Mouse (Mus musculus) adrenal gland, postnatal 10 days (tissue): ENCODE data around the gene Galnt17. TPM values are rescaled to one million over a fixed set of nuclear protein-coding genes. Genes with fewer than 3 reads are reported as not detected.
A peak's percentile ranks its signal among the peaks of the same experiment; 100 is the strongest.

ENCODE experiments used
- DNase-seq: peaks from one replicate; pipeline ENCODE4 v3.0.0; 2021; ENCODE audit warnings: mixed read lengths
- total RNA-seq, 2 experiments: library from RNA; stranded (reverse); gene quantifications; 2 replicates each; pipeline ENCODE4 v1.2.3; 2021

Gene Galnt17
- total RNA-seq, 2 experiments from 2014 or later, result 4.9 to 7.9 TPM

DNA sequence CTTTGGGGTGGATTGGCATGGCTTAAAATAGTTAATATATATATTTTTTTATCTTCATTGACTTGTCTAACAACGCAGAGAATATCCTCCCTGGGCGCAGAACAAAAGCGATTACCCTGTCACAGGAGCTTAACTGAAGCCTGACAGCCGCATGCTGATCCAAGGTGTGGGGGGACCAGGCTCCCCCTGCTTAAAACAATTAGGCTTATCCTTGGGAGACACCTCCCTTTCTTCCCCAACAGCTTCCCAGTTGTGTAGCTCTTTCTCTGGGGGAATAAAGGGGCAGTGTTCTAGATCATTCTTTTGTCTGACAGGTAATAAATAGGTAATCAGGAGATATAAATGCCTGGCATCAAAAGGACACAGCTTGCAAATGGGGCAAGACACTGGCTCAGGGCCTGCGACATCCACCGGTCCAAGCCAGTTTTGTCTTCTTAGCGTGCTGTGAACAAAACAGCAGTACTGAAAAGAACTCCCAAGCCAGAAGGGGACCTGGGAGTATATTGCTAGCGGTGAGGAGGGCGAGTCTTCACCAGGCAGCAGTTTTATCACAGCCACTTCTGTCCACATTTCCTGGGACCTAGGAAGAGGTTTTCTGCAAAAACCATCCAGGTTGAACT, 288.8 kb downstream of the Galnt17 start:
- no peak for DNase-seq

DNA sequence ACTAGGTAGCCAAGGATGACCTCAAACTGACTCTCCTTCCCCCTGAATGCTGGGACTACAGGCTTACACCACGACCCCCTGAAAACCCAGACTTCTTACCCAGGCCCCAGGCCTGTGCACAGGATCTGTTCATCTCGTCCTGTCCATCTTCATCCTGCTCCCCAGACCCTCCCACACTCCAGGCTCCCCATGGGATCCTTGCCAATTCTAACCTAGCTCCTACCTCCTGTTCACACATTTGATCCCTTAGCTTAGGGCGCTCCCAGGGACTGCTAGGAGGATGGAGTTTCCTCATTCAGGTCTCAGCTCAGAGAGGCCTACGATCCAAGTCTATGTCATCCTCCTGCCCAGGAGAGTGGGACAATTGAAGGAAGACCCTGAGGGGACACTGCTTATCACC, 292.2 kb downstream of the Galnt17 start:
- no peak for DNase-seq

DNA sequence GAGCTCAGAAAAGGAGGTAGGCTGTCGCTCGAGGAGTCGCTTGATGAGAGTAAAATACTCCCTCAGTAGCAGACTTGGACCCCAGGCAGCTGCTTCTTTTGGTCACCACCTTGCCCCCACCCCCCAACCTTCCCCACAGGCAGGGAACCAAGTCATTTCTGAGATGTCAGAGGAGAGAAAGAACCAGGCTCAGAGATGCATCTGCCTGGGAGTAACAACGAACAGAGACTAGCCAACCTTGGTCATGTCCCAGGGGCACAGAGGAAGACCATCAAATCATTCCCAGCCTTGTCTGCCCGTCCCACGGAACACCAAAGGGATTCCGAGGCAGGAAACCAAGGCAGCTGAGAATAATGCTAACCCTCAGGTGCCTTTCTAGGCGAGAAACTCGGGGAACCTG, 293.0 kb downstream of the Galnt17 start:
- no peak for DNase-seq

DNA sequence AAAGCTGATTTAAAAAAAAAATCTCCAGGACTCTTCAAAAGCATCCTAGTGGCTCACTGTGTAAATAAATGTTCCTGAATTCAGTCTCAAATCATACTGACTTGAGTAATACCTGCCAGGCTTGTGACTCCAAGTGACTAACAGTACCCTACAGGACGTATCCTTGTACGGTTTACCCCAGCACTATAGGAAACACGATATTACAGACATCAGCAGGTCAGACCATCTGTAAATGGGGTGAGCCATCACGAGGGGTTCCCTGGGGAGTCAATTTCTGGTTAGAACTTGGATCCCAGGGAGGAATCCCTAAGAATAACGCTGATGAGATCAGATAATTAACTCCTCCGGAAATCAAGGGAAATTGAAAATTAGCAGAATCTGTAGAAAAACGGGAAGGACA, 294.5 kb downstream of the Galnt17 start:
- no peak for DNase-seq

DNA sequence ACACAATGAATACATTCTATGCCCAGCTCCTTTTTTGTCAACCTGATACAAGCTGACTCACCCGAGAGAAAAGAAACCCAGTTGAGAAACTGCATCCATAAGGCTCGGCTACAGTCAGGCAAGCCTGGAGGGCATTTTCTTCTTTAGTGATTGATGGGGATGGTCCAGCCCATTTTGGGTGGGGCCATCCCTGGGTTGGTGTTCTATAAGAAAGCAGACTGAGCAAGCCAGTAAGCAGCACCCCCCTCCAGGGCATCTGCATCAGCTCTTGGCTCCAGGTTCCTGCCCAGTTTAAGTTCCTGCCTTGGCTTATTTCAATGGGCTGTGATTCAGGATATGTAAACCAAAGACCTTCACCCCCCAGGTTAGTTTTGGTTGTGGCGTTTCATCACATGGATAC, 295.2 kb downstream of the Galnt17 start:
- no peak for DNase-seq

DNA sequence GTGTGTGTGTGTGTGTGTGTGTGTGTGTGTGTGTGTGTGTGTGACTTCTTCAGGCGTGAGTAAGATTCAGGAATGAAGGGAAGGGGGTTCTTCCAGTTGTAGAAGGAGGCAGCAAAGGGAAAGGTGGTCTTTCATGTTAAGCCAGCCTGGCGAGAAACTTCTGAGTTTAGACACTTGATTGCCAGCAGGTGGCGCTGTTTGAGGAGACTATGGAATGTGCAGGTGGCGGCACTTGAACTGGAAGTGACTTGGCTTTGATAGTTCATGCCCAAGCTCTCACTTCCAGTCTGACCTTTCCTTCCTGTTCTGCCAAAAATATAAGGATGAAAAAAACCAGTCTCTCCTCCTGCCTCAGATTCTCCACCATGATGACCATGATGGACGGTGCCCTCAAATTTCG, 298.8 kb downstream of the Galnt17 start:
- DNase-seq, result peak; percentile 41

DNA sequence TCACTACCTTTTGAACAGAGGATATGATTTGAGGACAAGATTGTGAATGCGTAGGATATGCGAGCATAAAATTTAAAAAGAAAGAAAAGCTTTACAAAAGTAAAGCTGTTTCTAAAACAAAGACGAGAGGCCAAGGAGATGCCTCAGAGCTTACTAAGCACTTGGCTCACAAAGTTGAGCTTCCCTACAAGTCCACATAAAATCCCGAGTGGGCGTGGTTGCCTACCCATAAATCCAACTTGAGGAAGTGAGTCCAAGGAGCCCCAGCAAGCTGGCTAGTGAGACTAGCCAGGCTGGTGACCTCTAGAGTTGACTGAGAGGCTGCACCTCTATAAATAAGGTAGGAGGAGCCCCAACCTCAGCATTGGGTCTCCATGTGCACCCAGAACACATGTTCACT, 299.8 kb downstream of the Galnt17 start:
- no peak for DNase-seq

DNA sequence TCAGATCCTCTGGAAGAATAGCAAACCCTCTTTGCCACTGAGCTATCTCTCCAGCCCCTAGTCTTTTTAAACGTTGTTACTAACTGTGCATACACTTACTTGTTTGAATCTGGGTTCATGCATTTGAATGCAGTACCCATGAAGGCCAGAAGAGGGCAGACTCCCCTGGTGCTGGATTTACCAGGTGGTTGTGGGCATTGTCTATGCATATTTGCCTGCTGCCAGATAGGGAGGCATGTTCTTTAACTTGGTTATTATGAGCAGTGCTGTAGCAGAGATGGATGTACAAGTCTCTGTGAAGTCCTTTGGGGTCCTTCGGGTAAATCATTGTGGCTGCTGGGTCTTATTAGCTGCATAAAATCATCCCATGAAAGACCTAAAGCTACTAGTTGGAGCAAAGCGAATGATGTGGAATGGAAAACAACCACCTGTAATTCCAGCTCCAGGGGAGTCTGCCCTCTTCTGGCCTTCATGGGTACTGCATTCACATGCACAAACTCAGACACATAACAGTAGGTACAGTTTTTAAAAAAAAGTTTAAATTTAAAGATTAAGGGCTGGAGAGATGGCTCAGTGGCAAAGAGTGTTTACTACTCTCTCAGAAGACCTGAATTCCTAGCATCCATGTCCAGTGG, 300.3 kb downstream of the Galnt17 start:
- peak; percentile 69 for DNase-seq

DNA sequence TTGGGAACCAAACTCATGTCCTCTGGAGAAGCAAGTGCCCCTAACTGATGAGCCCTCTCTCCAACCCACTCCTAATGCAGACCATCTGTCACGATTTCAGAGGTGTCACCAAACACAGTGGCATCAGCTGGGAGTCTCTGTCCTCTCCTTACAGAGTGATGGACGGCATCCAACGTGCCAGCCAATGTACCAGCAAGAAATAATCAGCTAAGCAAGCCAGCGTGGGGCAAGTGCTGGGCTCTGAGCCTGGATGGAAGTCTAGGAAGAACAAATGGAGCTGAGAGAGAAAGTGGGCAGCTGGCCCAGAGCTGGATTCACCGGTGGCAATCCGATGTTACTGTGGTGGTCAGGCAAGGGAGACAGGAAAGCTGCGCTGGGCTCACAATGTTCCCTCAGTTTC, 301.1 kb downstream of the Galnt17 start:
- no peak for DNase-seq

DNA sequence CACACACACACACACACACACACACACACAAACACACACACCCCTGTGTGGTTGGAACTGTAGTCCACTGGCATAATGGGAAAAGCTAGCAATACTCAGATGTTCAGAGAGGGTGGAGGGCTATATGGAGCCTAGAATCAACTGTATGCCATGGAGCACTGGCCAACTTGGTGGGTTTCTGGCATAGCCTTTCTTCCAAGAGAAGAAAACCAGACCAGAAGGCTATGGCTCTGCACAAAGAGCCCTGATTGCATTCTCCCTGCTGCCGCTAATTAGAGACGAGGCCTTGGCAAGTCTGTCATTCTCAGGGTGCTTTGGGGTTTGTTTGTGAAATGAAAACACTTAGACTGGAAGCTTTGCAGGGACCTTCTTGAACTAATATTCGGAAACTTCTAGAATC, 301.8 kb downstream of the Galnt17 start:
- no peak for DNase-seq

DNA sequence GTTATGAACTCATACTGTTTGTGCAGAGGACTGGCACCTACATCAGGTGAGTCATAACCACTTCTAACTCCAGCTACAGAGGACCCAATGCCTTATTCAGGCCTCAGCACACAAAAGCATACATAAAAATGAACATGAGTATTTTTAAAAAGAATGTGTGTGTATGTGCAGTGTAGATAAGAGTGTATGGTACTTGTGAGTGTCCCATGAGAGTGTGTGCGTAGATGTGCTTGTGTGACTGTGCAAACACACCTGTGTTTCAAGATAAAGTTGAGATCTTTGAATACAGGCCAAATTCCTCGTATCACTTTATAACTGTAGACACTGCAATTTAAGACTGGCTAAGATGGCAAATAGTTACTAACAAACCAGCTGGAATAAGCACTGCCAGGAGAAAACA, 307.7 kb downstream of the Galnt17 start:
- DNase-seq, result no peak

DNA sequence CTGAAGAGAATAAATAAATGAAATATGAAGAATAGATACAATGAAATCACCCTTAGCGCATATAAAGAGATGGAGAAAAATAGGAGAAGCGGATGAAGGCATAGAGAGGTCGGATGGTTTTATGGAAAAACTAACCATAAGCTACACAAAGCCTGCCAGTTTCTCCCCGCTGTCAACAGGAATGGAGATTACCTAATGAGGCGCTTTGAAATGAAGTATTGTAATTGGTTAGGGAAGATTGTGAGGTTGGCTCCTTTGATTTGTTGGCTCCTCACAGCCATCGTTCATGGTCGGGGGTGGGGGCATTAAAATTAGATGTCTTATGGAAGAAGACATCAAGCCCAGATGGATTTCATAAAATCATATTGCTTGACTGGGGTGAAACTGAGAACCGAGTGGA, 329.0 kb downstream of the Galnt17 start:
- no peak for DNase-seq

DNA sequence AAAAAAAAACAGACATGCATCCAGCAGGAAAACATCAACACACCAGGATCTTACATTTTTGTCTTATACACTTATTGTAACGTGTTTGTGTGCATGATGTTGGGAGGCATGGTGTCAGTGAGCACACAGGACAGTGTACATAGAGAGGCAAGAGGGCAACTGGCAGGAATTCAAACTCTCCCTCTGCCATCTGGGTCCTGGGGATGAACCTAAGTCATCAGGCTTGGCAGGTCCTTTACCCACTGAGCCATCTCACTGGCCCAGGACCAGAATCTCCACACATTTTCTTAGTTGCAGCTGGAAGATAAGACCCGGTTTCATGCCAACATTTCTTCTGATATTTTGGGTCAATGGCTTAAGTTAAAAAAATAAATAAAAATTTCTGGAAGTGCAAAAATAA, 329.4 kb downstream of the Galnt17 start:
- DNase-seq, result peak; percentile 1

DNA sequence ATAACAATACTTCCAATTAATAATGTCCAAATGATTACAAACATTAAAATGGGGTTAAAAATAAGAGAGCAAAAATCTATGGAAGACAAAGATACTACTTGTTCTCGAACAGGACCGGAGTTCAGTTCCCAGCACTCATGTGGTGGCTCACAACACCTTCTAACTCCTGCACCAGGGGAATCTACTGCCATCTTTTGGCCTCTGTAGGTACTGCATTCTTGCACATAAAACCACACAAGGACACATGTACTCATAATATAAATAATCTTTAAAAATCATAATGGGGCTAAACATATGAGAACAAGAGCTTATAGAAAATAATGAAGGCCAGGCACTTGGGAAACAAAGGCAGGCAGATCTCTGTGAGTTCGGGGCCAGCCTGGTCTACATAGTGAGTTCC, 330.3 kb downstream of the Galnt17 start:
- DNase-seq, result no peak

DNA sequence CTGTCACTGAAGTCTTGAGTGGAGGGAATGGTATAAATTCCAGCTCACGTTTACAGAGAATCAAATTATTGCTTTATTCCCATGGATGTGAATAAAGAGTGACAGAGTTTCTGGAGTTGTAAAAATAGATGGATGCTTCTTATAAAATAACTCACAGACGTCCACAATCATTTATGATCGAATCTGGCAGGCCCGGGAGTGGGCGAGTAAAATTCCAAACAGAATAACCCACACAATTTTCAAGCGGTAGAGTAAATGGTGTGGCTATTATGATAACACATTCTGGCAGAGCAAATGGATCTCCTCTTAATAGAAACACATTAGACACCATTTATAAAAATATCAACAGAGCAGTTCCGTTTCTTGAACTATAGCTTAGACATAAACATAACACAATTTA, 355.9 kb downstream of the Galnt17 start:
- DNase-seq, result no peak

DNA sequence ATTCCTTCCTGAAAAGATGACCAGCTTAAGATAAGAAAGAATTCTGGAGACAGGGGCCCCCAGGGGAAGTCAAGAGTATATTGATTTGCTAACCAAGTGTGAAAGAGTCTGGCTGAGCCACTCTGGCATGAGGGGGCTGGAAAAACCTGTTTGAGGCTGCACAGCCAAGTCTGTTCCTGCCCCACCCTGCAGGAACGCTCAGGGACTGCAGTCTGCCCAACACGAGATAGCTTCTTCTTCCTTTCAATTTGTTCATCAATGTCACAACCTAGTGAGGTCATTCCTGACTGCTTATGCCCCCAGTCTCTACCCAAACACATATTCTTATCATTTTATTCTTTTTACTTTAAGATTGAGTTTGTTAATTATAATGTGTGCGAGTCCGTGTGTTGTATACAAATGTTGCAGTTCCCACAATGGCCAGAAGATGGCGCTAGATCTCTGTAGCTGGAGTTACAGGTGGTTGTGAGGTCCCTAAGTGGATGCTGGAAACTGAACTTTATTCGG, 357.4 kb downstream of the Galnt17 start:
- DNase-seq, result no peak

DNA sequence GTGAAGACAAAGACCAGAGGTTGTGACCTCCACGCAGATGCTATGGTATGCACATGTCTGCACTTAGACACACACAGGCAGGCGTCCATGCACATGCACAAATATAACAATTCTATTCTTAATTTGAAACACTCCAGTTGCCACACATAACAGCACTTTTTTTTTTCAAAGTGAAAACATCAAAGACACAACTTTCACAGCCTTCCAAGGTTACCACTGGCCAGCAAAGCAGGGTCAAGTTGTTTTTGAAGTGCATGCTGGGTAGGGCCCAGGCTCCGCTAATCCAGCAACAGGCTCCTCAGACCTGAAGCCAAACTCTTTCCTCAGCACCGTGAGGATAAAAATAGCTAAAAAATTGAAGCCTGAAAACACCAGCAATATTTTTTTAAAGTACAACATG, 357.9 kb downstream of the Galnt17 start:
- DNase-seq, result peak; percentile 34

DNA sequence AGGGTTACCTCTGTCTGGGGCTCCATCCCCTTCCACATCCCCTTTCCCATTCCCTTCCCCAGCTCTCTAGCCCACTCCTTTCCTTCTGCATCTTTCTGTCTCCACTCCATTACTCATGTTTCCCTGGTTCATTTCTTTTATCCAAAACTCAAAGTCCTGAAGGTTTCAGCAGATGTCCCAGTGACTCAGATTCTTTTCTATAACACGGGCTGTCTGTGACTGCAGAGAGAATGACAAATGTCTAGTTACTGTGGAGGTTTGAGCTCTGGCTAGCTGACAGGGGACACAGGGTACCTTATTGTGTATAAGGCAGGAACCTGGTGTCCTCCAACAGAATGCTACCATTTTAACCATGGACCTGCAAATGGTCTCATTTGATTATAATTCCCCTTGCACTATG, 358.6 kb downstream of the Galnt17 start:
- no peak for DNase-seq

DNA sequence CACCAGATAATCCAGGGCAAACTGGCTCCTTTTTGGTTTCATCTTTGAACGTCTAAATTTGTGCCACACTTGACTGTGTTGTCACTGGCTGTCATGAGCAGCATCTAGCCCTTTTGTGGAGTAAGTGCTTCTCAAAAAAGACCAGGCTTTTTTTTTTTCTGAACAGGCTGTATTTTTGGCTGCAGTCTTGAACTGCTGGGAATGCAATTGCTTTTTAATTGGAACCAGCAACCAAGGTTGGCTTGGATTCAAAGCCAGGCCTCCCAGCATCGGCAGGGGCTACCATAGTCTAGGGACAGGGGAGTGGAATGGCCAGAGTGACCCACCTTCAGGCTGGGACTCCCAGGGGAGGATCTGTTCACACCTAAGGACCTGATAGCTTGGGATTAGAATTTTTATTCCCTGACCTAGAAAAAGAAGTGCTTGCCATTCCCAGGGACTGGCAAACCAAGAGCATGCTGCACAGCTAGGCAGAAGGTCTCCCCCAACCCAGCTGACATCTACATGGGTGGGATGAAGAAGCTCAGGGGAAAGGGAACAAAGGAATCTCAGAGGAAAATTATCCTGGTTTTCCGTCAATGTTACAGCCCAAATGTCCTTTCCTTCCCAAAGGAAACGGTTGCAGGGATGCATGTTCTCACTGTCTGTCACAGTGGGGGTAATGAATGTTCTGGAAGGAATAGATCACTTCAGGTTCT, 369.2 kb downstream of the Galnt17 start:
- peak; percentile 14 for DNase-seq

DNA sequence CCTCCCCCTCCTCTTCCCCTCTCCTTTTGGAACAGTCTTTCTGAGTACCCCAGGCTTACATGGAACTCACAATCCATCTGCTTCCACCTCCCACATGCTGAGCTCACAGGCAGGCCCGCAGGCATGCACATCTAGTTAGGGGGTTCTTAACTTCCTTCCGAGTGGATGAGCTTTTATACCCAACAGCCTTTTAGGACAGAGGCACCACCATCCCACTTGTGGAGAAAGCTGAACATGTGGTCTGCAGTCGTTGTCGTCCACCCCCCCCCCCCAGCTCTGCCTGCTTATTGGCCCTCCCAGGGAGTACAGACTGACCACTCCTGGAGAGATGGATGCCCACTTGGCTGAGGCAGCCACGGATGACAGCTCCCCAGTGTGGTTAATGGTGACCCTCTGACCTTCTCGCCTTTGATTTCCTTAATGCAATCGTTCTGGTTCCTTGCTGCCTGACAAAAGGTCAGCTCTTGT, 370.0 kb downstream of the Galnt17 start:
- peak; percentile 27 for DNase-seq

DNA sequence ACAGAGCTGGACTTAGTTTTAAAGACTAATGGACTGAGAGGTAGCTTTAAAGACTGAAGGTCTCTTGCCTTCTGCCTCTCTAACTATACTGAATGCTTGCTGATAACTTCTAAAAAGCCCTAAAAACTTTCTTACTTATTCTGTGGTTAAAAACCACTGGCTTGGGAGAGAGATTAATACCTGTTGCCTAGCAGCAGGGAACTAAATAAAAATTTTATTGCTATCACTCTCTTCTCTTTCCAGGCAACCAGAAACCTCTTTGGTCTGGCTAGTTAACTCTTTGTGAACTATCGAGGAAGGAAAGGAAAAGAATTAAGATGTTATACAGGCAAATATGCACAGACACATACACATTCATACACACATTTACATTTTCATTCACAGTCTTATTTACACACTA, 377.3 kb downstream of the Galnt17 start:
- no peak for DNase-seq

DNA sequence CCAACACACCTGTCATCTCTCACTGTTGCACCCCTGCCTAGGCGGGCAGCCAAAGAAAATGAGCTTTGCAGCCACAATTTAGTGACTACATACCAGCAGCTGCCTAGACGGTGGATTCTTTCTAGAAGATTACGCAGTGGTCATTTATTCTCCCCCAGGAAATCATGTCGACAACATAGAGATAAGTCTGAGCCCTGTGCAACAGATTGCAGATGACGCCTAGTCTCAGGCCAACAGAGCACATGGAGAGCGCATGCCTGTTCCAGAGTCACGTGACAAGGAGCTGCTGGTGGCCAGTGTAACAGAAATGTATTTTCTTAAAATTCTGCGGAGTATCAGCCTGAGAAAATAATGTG, 380.5 kb downstream of the Galnt17 start:
- DNase-seq, result no peak

DNA sequence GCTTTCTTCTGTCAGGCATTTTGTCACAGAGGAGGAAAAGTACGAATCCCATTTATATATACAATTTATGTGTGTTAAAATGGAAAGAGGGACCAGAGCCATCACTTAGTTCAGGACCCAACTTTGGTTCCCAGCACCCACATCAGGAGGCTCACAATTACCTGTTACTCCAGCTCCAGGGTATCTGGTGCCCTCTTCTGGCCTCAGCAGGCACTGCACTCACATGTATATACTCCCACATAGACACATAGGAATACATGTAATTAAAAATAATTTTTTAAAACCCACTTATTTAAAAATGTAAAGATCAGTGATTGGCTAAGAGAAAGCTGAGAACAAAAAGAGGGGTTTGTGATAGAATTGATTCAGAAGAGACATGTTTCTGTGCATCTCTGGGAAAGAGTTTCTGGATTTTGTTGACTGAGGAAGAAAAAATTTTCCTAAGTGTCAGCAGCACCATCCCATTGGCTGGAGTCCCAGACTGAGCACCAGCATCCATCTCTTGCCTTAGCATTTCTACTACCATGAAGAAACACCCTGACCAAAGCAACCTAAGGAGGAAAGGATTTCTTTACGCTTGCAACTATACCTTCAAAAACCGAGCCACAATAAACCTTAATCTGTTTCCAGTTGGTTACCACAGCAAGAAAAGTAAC, 381.0 kb downstream of the Galnt17 start:
- DNase-seq, result no peak
